Mouse (Mus musculus) liver, postnatal 0 days (tissue): ENCODE data around the gene Hs1bp3. TPM values are rescaled to one million over a fixed set of nuclear protein-coding genes. Genes with fewer than 3 reads are reported as not detected.

Experiments
- ATAC-seq: fragments of 200-750 bp; cut with Nextera tagmentation; 2 replicates; pipeline ENCODE4 v1.8.0; 2017; ENCODE audit warnings: mild to moderate bottlenecking, moderate library complexity
- DNase-seq: peaks from one replicate; pipeline ENCODE4 v3.0.0-alpha.2; 2016
- H3K27ac ChIP-seq: fragments of 300-500 bp; sonication (generic); 2 replicates; pipeline ENCODE4 v1.5.1; 2014; ENCODE audit warnings: antibody characterized with exemption, moderate library complexity, mild to moderate bottlenecking, low read depth
- H3K27me3 ChIP-seq: fragments of 300-500 bp; sonication (generic); 2 replicates; pipeline ENCODE4 v1.6.1; 2014; ENCODE audit warnings: low read length, control low read depth, mixed read lengths; ENCODE audit not compliant: insufficient read depth
- H3K36me3 ChIP-seq: fragments of 300-500 bp; sonication (generic); replicated peaks from 2 replicates; pipeline ENCODE4 v1.6.1; 2014; ENCODE audit warnings: mild to moderate bottlenecking, control low read depth, low read length, moderate library complexity, mixed read lengths; ENCODE audit not compliant: insufficient read depth
- H3K4me1 ChIP-seq: fragments of 300-500 bp; sonication (generic); 2 replicates; pipeline ENCODE4 v1.6.1; 2014; ENCODE audit warnings: antibody characterized with exemption, mild to moderate bottlenecking, control low read depth; ENCODE audit not compliant: insufficient read depth
- H3K4me2 ChIP-seq: fragments of 300-500 bp; sonication (generic); 2 replicates; pipeline ENCODE4 v1.6.1; 2014; ENCODE audit warnings: low read depth, mild to moderate bottlenecking, low read length, moderate library complexity, mixed read lengths
- H3K4me3 ChIP-seq: fragments of 300-500 bp; sonication (generic); 2 replicates; pipeline ENCODE4 v1.5.1; 2014; ENCODE audit warnings: low read depth, low read length
- H3K9ac ChIP-seq: fragments of 300-500 bp; sonication (generic); replicated peaks from 2 replicates; pipeline ENCODE4 v1.6.1; 2014; ENCODE audit warnings: mild to moderate bottlenecking, moderate library complexity
- H3K9me3 ChIP-seq: fragments of 300-500 bp; sonication (generic); 2 replicates; pipeline ENCODE4 v1.6.1; 2016; ENCODE audit warnings: mild to moderate bottlenecking, control low read depth, low read length, mixed read lengths
- CTCF ChIP-seq: sonication (generic); IDR thresholded peaks from 2 replicates; pipeline ENCODE4 v1.5.1; 2016; ENCODE audit warnings: antibody characterized with exemption, low read depth
- EP300 ChIP-seq: IDR thresholded peaks from 2 replicates; pipeline ENCODE4 v1.6.1; 2016; ENCODE audit warnings: antibody characterized with exemption, low read depth, mild to moderate bottlenecking
- WGBS: fragments of 180-500 bp; shearing (Covaris S2); extraction: QIAGEN DNeasy Blood & Tissue Kit; methylation state at CpG from one replicate; pipeline ENCODE4 v1.1.7; 2014; ENCODE audit not compliant: insufficient replicate concordance; 5-methylcytosine and 5-hydroxymethylcytosine counted together
- polyA plus RNA-seq: library from polyadenylated mRNA; unstranded; fragments of >200 nt; fragmentation: Nextera tagmentation; extraction: Ambion mirVana; gene quantifications from 2 replicates; pipeline ENCODE4 v1.2.1, GENCODE M21; 2015

Gene Hs1bp3
- polyA plus RNA-seq, 1 experiment from 2014 or later, result 3.7 TPM

GRCm38 (mm10) chr12:8312266-8312665 is 966 bp upstream of the Hs1bp3 start:
- no peak overlapping the region for H3K27ac ChIP-seq
- no peaks in the 10 kb centered on the region for H3K36me3 ChIP-seq
- WGBS, result 75% methylated on average over 4 of the region's 4 CpGs
- no peak for DNase-seq
- no peak overlapping the region for H3K4me2 ChIP-seq
- ATAC-seq, result no peak
- no peak overlapping the region for H3K4me3 ChIP-seq
- peaks cover 10% of the 10 kb centered on the region for H3K27me3 ChIP-seq
- 0 out of 2 replicates have a peak, but pooled peaks cover 2% of the 10 kb centered on the region for H3K4me1 ChIP-seq
- H3K9ac ChIP-seq, result no peak overlapping the region
- no peak for TF ChIP-seq CTCF
- TF ChIP-seq EP300, result no peak
- H3K9me3 ChIP-seq, result no peaks in the 10 kb centered on the region

DNA sequence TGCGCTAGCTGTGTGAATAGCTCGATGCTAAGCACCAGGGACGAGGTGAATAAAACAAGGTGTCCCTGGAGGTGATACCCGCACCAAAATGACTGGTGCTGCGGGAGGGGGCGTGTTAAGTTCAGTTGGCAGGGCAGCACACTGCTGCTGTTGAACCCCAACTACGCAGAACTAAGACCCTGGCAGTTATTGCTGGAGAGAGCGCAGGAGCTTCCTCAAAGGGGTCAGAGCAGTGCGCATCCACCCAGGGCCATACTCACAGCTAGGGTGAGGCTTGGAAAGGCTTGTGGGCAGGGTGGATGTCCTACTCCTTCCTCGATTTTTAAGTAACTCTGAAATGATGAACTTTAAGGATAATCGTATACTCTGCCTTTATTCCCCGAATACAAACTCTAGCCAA is 541 bp downstream of the Hs1bp3 start:
- Histone ChIP-seq H3K9ac (peak overlapping the region; percentile 70), H3K36me3 (peaks cover 7% of the 10 kb centered on the region), H3K9me3 (no peaks in the 10 kb centered on the region), H3K4me3 (peak overlapping the region; percentile 71), H3K4me2 (peak overlapping the region; percentile 94), H3K27ac (peak overlapping the region; percentile 22; the same call in 1 of the 2 replicates), H3K27me3 (peaks cover 10% of the 10 kb centered on the region), H3K4me1 (0 out of 2 replicates have a peak, but pooled peaks cover 2% of the 10 kb centered on the region)
- TF ChIP-seq EP300 (no peak), CTCF (no peak)
- no peak for DNase-seq
- 21% methylated on average over 12 of the region's 12 CpGs for WGBS
- no peak for ATAC-seq

- DNase-seq (no peak), ATAC-seq (no peak)
- Histone ChIP-seq H3K27me3 (0 out of 2 replicates have a peak, but pooled peaks cover 1% of the 10 kb centered on the region), H3K27ac (no peak overlapping the region), H3K4me1 (0 out of 2 replicates have a peak, but pooled peaks cover 2% of the 10 kb centered on the region), H3K4me2 (no peak overlapping the region), H3K9me3 (no peaks in the 10 kb centered on the region), H3K36me3 (peaks cover 10% of the 10 kb centered on the region), H3K9ac (no peak overlapping the region), H3K4me3 (no peak overlapping the region)
- WGBS, result 76% methylated on average over 5 of the region's 5 CpGs
- no peak for TF ChIP-seq EP300
- TF ChIP-seq CTCF, result peak; percentile 22; the same call in 1 of the 2 replicates
Measured at GRCm38 (mm10) chr12:8316541-8316940, 3.3 kb downstream of the Hs1bp3 start.

DNA sequence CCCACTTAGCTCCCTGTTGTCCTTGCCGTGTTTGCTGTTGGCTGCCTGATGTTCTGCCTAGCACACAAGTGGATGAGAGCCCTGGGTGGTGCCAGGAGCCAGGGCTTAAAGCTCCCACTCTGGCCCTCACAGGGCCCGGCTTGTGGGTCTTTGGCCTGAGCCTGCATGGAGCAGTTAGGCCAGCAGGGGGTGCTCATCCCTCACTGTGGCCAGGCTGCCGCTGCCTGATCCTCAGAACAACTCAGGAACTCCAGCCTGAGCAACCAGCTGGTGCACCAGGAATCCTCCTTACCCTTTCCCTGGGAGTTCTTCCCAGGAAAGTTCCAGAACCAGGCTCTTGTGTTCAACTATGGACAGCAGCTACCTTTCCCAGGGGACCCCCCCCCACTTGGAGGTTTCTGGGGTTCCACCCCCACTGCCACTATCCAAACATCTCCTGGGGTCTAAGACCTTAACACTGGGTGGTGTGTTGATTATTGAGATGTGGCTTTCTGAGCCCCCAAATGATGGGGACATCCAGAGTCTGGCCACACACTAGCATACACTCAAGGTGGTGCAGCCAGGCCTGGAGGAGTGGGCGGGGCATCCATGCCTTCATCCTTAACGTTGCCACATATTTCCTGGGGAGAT is 7.0 kb downstream of the Hs1bp3 start:
- Histone ChIP-seq H3K4me1 (no peaks in the 10 kb centered on the region), H3K4me2 (no peak overlapping the region), H3K36me3 (peaks cover 10% of the 10 kb centered on the region), H3K9me3 (no peaks in the 10 kb centered on the region), H3K27me3 (no peaks in the 10 kb centered on the region), H3K9ac (no peak overlapping the region), H3K27ac (no peak overlapping the region), H3K4me3 (no peak overlapping the region)
- peak; percentile 62 for ATAC-seq
- 50% methylated on average over 5 of the region's 5 CpGs for WGBS
- TF ChIP-seq EP300 (no peak), CTCF (peak; percentile 90)
- DNase-seq, result peak; percentile 82

GRCm38 (mm10) chr12:8321506-8321905 is 8.3 kb downstream of the Hs1bp3 start:
- Histone ChIP-seq H3K4me2 (no peak overlapping the region), H3K9ac (no peak overlapping the region), H3K9me3 (no peaks in the 10 kb centered on the region), H3K4me1 (no peaks in the 10 kb centered on the region), H3K27ac (no peak overlapping the region), H3K36me3 (peaks cover 10% of the 10 kb centered on the region), H3K27me3 (no peaks in the 10 kb centered on the region), H3K4me3 (no peak overlapping the region)
- 83% methylated on average over 10 of the region's 10 CpGs for WGBS
- ATAC-seq (no peak), DNase-seq (no peak)
- TF ChIP-seq CTCF, result no peak
- TF ChIP-seq EP300, result no peak

DNA sequence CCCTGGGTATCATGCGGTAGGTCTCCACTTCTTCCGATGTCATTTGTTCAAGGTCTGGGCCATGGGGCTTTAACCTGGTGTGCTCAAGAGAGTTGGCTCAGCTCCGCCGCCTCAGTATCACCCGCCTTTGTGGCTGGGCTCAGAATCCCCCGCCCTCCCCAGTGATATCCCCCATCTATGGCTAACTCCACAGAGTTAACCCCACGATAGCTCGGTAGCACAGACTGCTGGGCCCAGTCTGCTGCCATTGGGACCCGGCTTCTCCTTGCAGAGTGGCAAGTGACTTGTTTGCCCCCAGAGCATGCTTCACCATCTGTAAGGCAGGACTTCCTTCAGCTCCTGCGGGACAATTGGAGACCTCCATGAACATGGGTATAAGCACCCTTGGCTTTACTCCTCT is 10.9 kb downstream of the Hs1bp3 start:
- Histone ChIP-seq H3K4me1 (no peaks in the 10 kb centered on the region), H3K9ac (no peak overlapping the region), H3K9me3 (no peaks in the 10 kb centered on the region), H3K27me3 (no peaks in the 10 kb centered on the region), H3K27ac (no peak overlapping the region), H3K36me3 (0 out of 2 replicates have a peak, but pooled peaks cover 8% of the 10 kb centered on the region), H3K4me3 (no peak overlapping the region), H3K4me2 (no peak overlapping the region)
- no peak for DNase-seq
- WGBS, result 89% methylated on average over 9 of the region's 10 CpGs
- TF ChIP-seq EP300, result no peak
- no peak for TF ChIP-seq CTCF
- no peak for ATAC-seq
